Mouse (Mus musculus) kidney, embryonic 14.5 days (tissue): Measurements from ENCODE around the gene Atp6ap1l. TPM values are rescaled to one million over a fixed set of nuclear protein-coding genes. Genes with fewer than 3 reads are reported as not detected.

Source experiments
- ATAC-seq: fragments of 200-750 bp; cut with Nextera tagmentation; 2 replicates; pipeline ENCODE4 v1.8.0; 2017; ENCODE audit warnings: moderate number of reproducible peaks, mild to moderate bottlenecking, moderate TSS enrichment, moderate library complexity; ENCODE audit not compliant: low FRiP score, low TSS enrichment
- H3K27ac ChIP-seq: fragments of 300-500 bp; sonication (generic); 2 replicates; pipeline ENCODE4 v1.5.1; 2014; ENCODE audit warnings: low read depth, mild to moderate bottlenecking, low read length, moderate library complexity, mixed read lengths
- H3K27me3 ChIP-seq: fragments of 300-500 bp; sonication (generic); 2 replicates; pipeline ENCODE4 v1.6.1; 2014; ENCODE audit warnings: mild to moderate bottlenecking, low read length; ENCODE audit not compliant: control insufficient read depth, insufficient read depth
- H3K36me3 ChIP-seq: fragments of 300-500 bp; sonication (generic); 2 replicates; pipeline ENCODE4 v1.6.1; 2014; ENCODE audit warnings: low read length, mixed read lengths; ENCODE audit not compliant: control insufficient read depth, insufficient read depth
- H3K4me1 ChIP-seq: fragments of 300-500 bp; sonication (generic); 2 replicates; pipeline ENCODE4 v1.6.1; 2014; ENCODE audit warnings: low read length, mixed read lengths; ENCODE audit not compliant: control insufficient read depth, insufficient read depth
- H3K4me2 ChIP-seq: fragments of 300-500 bp; sonication (generic); replicated peaks from 2 replicates; pipeline ENCODE4 v1.6.1; 2014; ENCODE audit warnings: low read depth, mild to moderate bottlenecking, low read length
- H3K4me3 ChIP-seq: fragments of 300-500 bp; sonication (generic); 2 replicates; pipeline ENCODE4 v1.5.1; 2014; ENCODE audit warnings: mild to moderate bottlenecking, low read length
- H3K9ac ChIP-seq: fragments of 300-500 bp; sonication (generic); 2 replicates; pipeline ENCODE4 v1.6.1; 2014; ENCODE audit warnings: low read depth, mild to moderate bottlenecking, low read length, moderate library complexity
- H3K9me3 ChIP-seq: fragments of 300-500 bp; sonication (generic); 2 replicates; pipeline ENCODE4 v1.6.1; 2016; ENCODE audit warnings: low read length; ENCODE audit not compliant: control insufficient read depth
- WGBS: fragments of 180-500 bp; shearing (Covaris S2); extraction: QIAGEN DNeasy Blood & Tissue Kit; methylation state at CpG from one replicate; pipeline ENCODE4 v1.1.7; 2014; 5-methylcytosine and 5-hydroxymethylcytosine counted together
- polyA plus RNA-seq: library from polyadenylated mRNA; unstranded; fragments of >200 nt; fragmentation: Nextera tagmentation; extraction: Ambion mirVana; gene quantifications from 2 replicates; pipeline ENCODE4 v1.2.1, GENCODE M21; 2014

Gene Atp6ap1l
- polyA plus RNA-seq, 1 experiment from 2014 or later: not detected

- Histone ChIP-seq H3K9me3 (no peaks in the 10 kb centered on the region), H3K4me3 (no peak overlapping the region), H3K27me3 (no peaks in the 10 kb centered on the region), H3K27ac (no peak overlapping the region), H3K36me3 (no peaks in the 10 kb centered on the region), H3K4me2 (no peak overlapping the region), H3K9ac (no peak overlapping the region), H3K4me1 (no peaks in the 10 kb centered on the region)
- 93% methylated on average over 12 of the region's 12 CpGs for WGBS
- no peak for ATAC-seq
Observed at GRCm38 (mm10) chr13:90896821-90897220, 8.3 kb downstream of the Atp6ap1l start.

GRCm38 (mm10) chr13:90896098-90896497 lies 9.1 kb downstream of the Atp6ap1l start:
- 67% methylated on average over 2 of the region's 2 CpGs for WGBS
- no peak overlapping the region for H3K4me2 ChIP-seq
- no peak overlapping the region for H3K27ac ChIP-seq
- H3K4me1 ChIP-seq: no peaks in the 10 kb centered on the region
- H3K4me3 ChIP-seq: no peak overlapping the region
- no peaks in the 10 kb centered on the region for H3K36me3 ChIP-seq
- no peak overlapping the region for H3K9ac ChIP-seq
- no peaks in the 10 kb centered on the region for H3K27me3 ChIP-seq
- H3K9me3 ChIP-seq: no peaks in the 10 kb centered on the region
- ATAC-seq: no peak

GRCm38 (mm10) chr13:90894819-90895218 lies 10.3 kb downstream of the Atp6ap1l start:
- H3K27me3 ChIP-seq: no peaks in the 10 kb centered on the region

GRCm38 (mm10) chr13:90890111-90890510 lies 15.0 kb downstream of the Atp6ap1l start:
- Histone ChIP-seq H3K27ac (no peak overlapping the region), H3K9ac (no peak overlapping the region), H3K4me3 (no peak overlapping the region), H3K27me3 (no peaks in the 10 kb centered on the region), H3K4me1 (0 out of 2 replicates have a peak, but pooled peaks cover 5% of the 10 kb centered on the region), H3K9me3 (no peaks in the 10 kb centered on the region), H3K4me2 (no peak overlapping the region), H3K36me3 (no peaks in the 10 kb centered on the region)
- WGBS: 91% methylated on average over 5 of the region's 5 CpGs
- no peak for ATAC-seq

More at GRCm38 (mm10) chr13:90894819-90895218, 10.3 kb downstream of the Atp6ap1l start:
- Histone ChIP-seq H3K9me3 (no peaks in the 10 kb centered on the region), H3K36me3 (no peaks in the 10 kb centered on the region), H3K4me1 (no peaks in the 10 kb centered on the region), H3K4me2 (no peak overlapping the region), H3K9ac (no peak overlapping the region), H3K27ac (no peak overlapping the region), H3K4me3 (no peak overlapping the region)
- no peak for ATAC-seq
- 93% methylated on average over 4 of the region's 4 CpGs for whole genome bisulfite sequencing

GRCm38 (mm10) chr13:90886568-90886983 lies 18.6 kb downstream of the Atp6ap1l start:
- 0 out of 2 replicates have a peak, but pooled peaks cover 5% of the 10 kb centered on the region for H3K4me1 ChIP-seq
- peak overlapping the region; percentile 41 for H3K4me3 ChIP-seq
- H3K9ac ChIP-seq: peak overlapping the region; percentile 18; the same call in 1 of the 2 replicates
- H3K27ac ChIP-seq: no peak overlapping the region
- peak; percentile 69 for ATAC-seq
- WGBS: 1% methylated on average over 18 of the region's 18 CpGs
- H3K9me3 ChIP-seq: no peaks in the 10 kb centered on the region
- peak overlapping the region; percentile 59 for H3K4me2 ChIP-seq
- H3K36me3 ChIP-seq: no peaks in the 10 kb centered on the region
- H3K27me3 ChIP-seq: no peaks in the 10 kb centered on the region

GRCm38 (mm10) chr13:90885856-90886532 lies 19.2 kb downstream of the Atp6ap1l start:
- no peak overlapping the region for H3K27ac ChIP-seq
- H3K9ac ChIP-seq: peak overlapping the region; percentile 18; the same call in 1 of the 2 replicates
- H3K36me3 ChIP-seq: no peaks in the 10 kb centered on the region
- no peaks in the 10 kb centered on the region for H3K27me3 ChIP-seq
- H3K4me2 ChIP-seq: peak overlapping the region; percentile 59
- 51% methylated on average over 13 of the region's 13 CpGs for WGBS
- no peaks in the 10 kb centered on the region for H3K9me3 ChIP-seq
- H3K4me1 ChIP-seq: 0 out of 2 replicates have a peak, but pooled peaks cover 5% of the 10 kb centered on the region
- peak; percentile 59; the same call in 1 of the 2 replicates for ATAC-seq
- H3K4me3 ChIP-seq: peak overlapping the region; percentile 41

- no peak overlapping the region for H3K4me2 ChIP-seq
- no peak overlapping the region for H3K27ac ChIP-seq
- H3K9ac ChIP-seq: no peak overlapping the region
- H3K9me3 ChIP-seq: no peaks in the 10 kb centered on the region
- no peaks in the 10 kb centered on the region for H3K27me3 ChIP-seq
- H3K36me3 ChIP-seq: no peaks in the 10 kb centered on the region
- H3K4me3 ChIP-seq: no peak overlapping the region
- 86% methylated on average over 1 of the region's 1 CpGs for WGBS
- H3K4me1 ChIP-seq: 0 out of 2 replicates have a peak, but pooled peaks cover 5% of the 10 kb centered on the region
- ATAC-seq: no peak
Observed at GRCm38 (mm10) chr13:90881727-90882429, 23.3 kb downstream of the Atp6ap1l start.

GRCm38 (mm10) chr13:90871579-90871978 lies 33.6 kb downstream of the Atp6ap1l start:
- no peak overlapping the region for H3K4me2 ChIP-seq
- no peaks in the 10 kb centered on the region for H3K4me1 ChIP-seq
- no peak for ATAC-seq
- H3K4me3 ChIP-seq: no peak overlapping the region
- H3K9me3 ChIP-seq: no peaks in the 10 kb centered on the region
- H3K27me3 ChIP-seq: no peaks in the 10 kb centered on the region
- 68% methylated on average over 4 of the region's 4 CpGs for WGBS
- no peak overlapping the region for H3K9ac ChIP-seq
- H3K27ac ChIP-seq: no peak overlapping the region
- no peaks in the 10 kb centered on the region for H3K36me3 ChIP-seq

- no peak overlapping the region for H3K4me3 ChIP-seq
- no peaks in the 10 kb centered on the region for H3K36me3 ChIP-seq
- no peaks in the 10 kb centered on the region for H3K4me1 ChIP-seq
- H3K27me3 ChIP-seq: no peaks in the 10 kb centered on the region
- no peak overlapping the region for H3K9ac ChIP-seq
- no peak for ATAC-seq
- 49% methylated on average over 4 of the region's 4 CpGs for WGBS
- no peak overlapping the region for H3K27ac ChIP-seq
- no peak overlapping the region for H3K4me2 ChIP-seq
- no peaks in the 10 kb centered on the region for H3K9me3 ChIP-seq
Observed at GRCm38 (mm10) chr13:90869157-90869556, 36.0 kb downstream of the Atp6ap1l start.
